Mouse (Mus musculus): ENCODE results near the gene Proser3. TPM values are rescaled to one million over a fixed set of nuclear protein-coding genes. Genes with fewer than 3 reads are reported as not detected.

Proser3 gene
- polyA plus RNA-seq, 1 experiment from 2014 or later: 12.1 TPM

- no peak for ATAC-seq (ENCODE audit: insufficient number of reproducible peaks, low FRiP score, low TSS enrichment, low read depth)
- Histone ChIP-seq H3K4me2 (no peak overlapping the region), H3K9ac (no peak overlapping the region), H3K36me3 (peaks cover 95% of the 10 kb centered on the region), H3K4me1 (no peaks in the 10 kb centered on the region), H3K27me3 (no peaks in the 10 kb centered on the region), H3K4me3 (no peak overlapping the region), H3K27ac (no peak overlapping the region), H3K9me3 (no peaks in the 10 kb centered on the region)
- WGBS: 86% methylated on average over 5 of the region's 5 CpGs
Observed at GRCm38 (mm10) chr7:30572389-30572788, 20.3 kb upstream of the Proser3 start.

GRCm38 (mm10) chr7:30567555-30567954, 15.5 kb upstream of the Proser3 start:
- no peak overlapping the region for H3K27ac ChIP-seq
- H3K36me3 ChIP-seq: peaks cover 74% of the 10 kb centered on the region
- no peak for ATAC-seq (ENCODE audit: insufficient number of reproducible peaks, low FRiP score, low TSS enrichment, low read depth)
- H3K9me3 ChIP-seq: no peaks in the 10 kb centered on the region
- H3K4me2 ChIP-seq: no peak overlapping the region
- H3K4me1 ChIP-seq: peaks cover 7% of the 10 kb centered on the region
- H3K4me3 ChIP-seq: no peak overlapping the region
- no peaks in the 10 kb centered on the region for H3K27me3 ChIP-seq
- 88% methylated on average over 11 of the region's 11 CpGs for WGBS
- no peak overlapping the region for H3K9ac ChIP-seq

GRCm38 (mm10) chr7:30566033-30566432, 13.9 kb upstream of the Proser3 start:
- Histone ChIP-seq H3K4me2 (no peak overlapping the region), H3K9me3 (no peaks in the 10 kb centered on the region), H3K36me3 (peaks cover 61% of the 10 kb centered on the region), H3K27me3 (no peaks in the 10 kb centered on the region), H3K4me3 (no peak overlapping the region), H3K4me1 (peaks cover 7% of the 10 kb centered on the region), H3K9ac (no peak overlapping the region), H3K27ac (no peak overlapping the region)
- ATAC-seq (ENCODE audit: insufficient number of reproducible peaks, low FRiP score, low TSS enrichment, low read depth): no peak
- 87% methylated on average over 9 of the region's 9 CpGs for WGBS

- peaks cover 51% of the 10 kb centered on the region for H3K36me3 ChIP-seq
- H3K4me3 ChIP-seq: peak within 1 kb of the TSS; percentile 68; the same call in 1 of the 2 replicates
- H3K4me1 ChIP-seq: peaks cover 7% of the 10 kb centered on the region
- H3K9ac ChIP-seq: no peak within 1 kb of the TSS
- H3K27me3 ChIP-seq: no peaks in the 10 kb centered on the region
- no peak within 1 kb of the TSS for H3K4me2 ChIP-seq
- ATAC-seq (ENCODE audit: insufficient number of reproducible peaks, low FRiP score, low TSS enrichment, low read depth): no peak
- WGBS: 92% methylated on average over 12 of the region's 12 CpGs
- no peaks in the 10 kb centered on the region for H3K9me3 ChIP-seq
- no peak within 1 kb of the TSS for H3K27ac ChIP-seq
Observed at GRCm38 (mm10) chr7:30564970-30565571, 13.0 kb upstream of the Proser3 start, which contains the start of gene Igflr1. Igflr1 (plus strand) TSS chr7:30565427.

GRCm38 (mm10) chr7:30563906-30564280, 11.8 kb upstream of the Proser3 start:
- peaks cover 10% of the 10 kb centered on the region for H3K4me1 ChIP-seq
- peak overlapping the region; percentile 61 for H3K4me2 ChIP-seq
- H3K9me3 ChIP-seq: no peaks in the 10 kb centered on the region
- H3K4me3 ChIP-seq: peak overlapping the region; percentile 68
- H3K36me3 ChIP-seq: peaks cover 40% of the 10 kb centered on the region
- no peaks in the 10 kb centered on the region for H3K27me3 ChIP-seq
- peak overlapping the region; percentile 71; the same call in 1 of the 2 replicates for H3K9ac ChIP-seq
- no peak for ATAC-seq (ENCODE audit: insufficient number of reproducible peaks, low FRiP score, low TSS enrichment, low read depth)
- H3K27ac ChIP-seq: peak overlapping the region; percentile 97
- 18% methylated on average over 6 of the region's 6 CpGs for WGBS

GRCm38 (mm10) chr7:30563117-30563905, 11.2 kb upstream of the Proser3 start, which contains the start of the genes U2af1l4, Gm49396 and Psenen:
U2af1l4 (plus strand) TSS chr7:30563301.
Gm49396 (plus strand) TSS chr7:30563344.
Psenen (minus strand) TSS chr7:30563627.
- ATAC-seq (ENCODE audit: insufficient number of reproducible peaks, low FRiP score, low TSS enrichment, low read depth): peak; percentile 89
- Histone ChIP-seq H3K36me3 (peaks cover 34% of the 10 kb centered on the region), H3K4me2 (peak within 1 kb of the TSS; percentile 62), H3K4me3 (peak within 1 kb of the TSS; percentile 68), H3K9ac (peak within 1 kb of the TSS; percentile 71), H3K4me1 (peaks cover 15% of the 10 kb centered on the region), H3K9me3 (no peaks in the 10 kb centered on the region), H3K27ac (peak within 1 kb of the TSS; percentile 97), H3K27me3 (no peaks in the 10 kb centered on the region)
- WGBS: under 1% methylated on average over 44 of the region's 45 CpGs

GRCm38 (mm10) chr7:30562526-30563116, 10.5 kb upstream of the Proser3 start:
- 1% methylated on average over 27 of the region's 27 CpGs for WGBS
- ATAC-seq (ENCODE audit: insufficient number of reproducible peaks, low FRiP score, low TSS enrichment, low read depth): no peak
- Histone ChIP-seq H3K9me3 (no peaks in the 10 kb centered on the region), H3K27me3 (no peaks in the 10 kb centered on the region), H3K4me3 (peak overlapping the region; percentile 68), H3K9ac (peak overlapping the region; percentile 54), H3K4me1 (peaks cover 22% of the 10 kb centered on the region), H3K4me2 (peak overlapping the region; percentile 62), H3K36me3 (peaks cover 30% of the 10 kb centered on the region), H3K27ac (peak overlapping the region; percentile 86)

GRCm38 (mm10) chr7:30560296-30560695, 8.2 kb upstream of the Proser3 start:
- H3K9me3 ChIP-seq: no peaks in the 10 kb centered on the region
- H3K27me3 ChIP-seq: no peaks in the 10 kb centered on the region
- WGBS: 65% methylated on average over 2 of the region's 2 CpGs
- H3K9ac ChIP-seq: no peak overlapping the region
- H3K4me1 ChIP-seq: peaks cover 23% of the 10 kb centered on the region
- no peak overlapping the region for H3K27ac ChIP-seq
- H3K36me3 ChIP-seq: peaks cover 30% of the 10 kb centered on the region
- peak overlapping the region; percentile 66; the same call in 1 of the 2 replicates for H3K4me3 ChIP-seq
- ATAC-seq (ENCODE audit: insufficient number of reproducible peaks, low FRiP score, low TSS enrichment, low read depth): no peak
- peak overlapping the region; percentile 91; the same call in 1 of the 2 replicates for H3K4me2 ChIP-seq

GRCm38 (mm10) chr7:30559443-30559954, 7.4 kb upstream of the Proser3 start, which contains the start of gene Lin37:
Lin37 (minus strand) TSS chr7:30559838.
- Histone ChIP-seq H3K27me3 (no peaks in the 10 kb centered on the region), H3K4me3 (peak within 1 kb of the TSS; percentile 66), H3K4me2 (peak within 1 kb of the TSS; percentile 91), H3K9ac (peak within 1 kb of the TSS; percentile 63), H3K36me3 (peaks cover 30% of the 10 kb centered on the region), H3K27ac (peak within 1 kb of the TSS; percentile 60), H3K4me1 (peaks cover 23% of the 10 kb centered on the region), H3K9me3 (no peaks in the 10 kb centered on the region)
- WGBS: under 1% methylated on average over 20 of the region's 20 CpGs
- ATAC-seq (ENCODE audit: insufficient number of reproducible peaks, low FRiP score, low TSS enrichment, low read depth): peak; percentile 85

GRCm38 (mm10) chr7:30558656-30559442, 6.8 kb upstream of the Proser3 start:
- Histone ChIP-seq H3K4me3 (peak overlapping the region; percentile 66), H3K4me1 (peaks cover 21% of the 10 kb centered on the region), H3K9me3 (no peaks in the 10 kb centered on the region), H3K9ac (peak overlapping the region; percentile 63), H3K4me2 (peak overlapping the region; percentile 91), H3K36me3 (peaks cover 35% of the 10 kb centered on the region), H3K27me3 (no peaks in the 10 kb centered on the region), H3K27ac (peak overlapping the region; percentile 60)
- no peak for ATAC-seq (ENCODE audit: insufficient number of reproducible peaks, low FRiP score, low TSS enrichment, low read depth)
- 16% methylated on average over 12 of the region's 12 CpGs for WGBS

Data from limb, embryonic 15.5 days (tissue).